Mouse (Mus musculus) stomach, embryonic 14.5 days (tissue): ENCODE data around the gene Gm26897. TPM values are rescaled to one million over a fixed set of nuclear protein-coding genes. Genes with fewer than 3 reads are reported as not detected.

ENCODE experiments used
- ATAC-seq: fragments of 200-750 bp; cut with Nextera tagmentation; 2 replicates; pipeline ENCODE4 v1.8.0; 2017; ENCODE audit warnings: low read depth, moderate TSS enrichment; ENCODE audit not compliant: insufficient number of reproducible peaks, insufficient read depth, low FRiP score
- H3K27ac ChIP-seq: fragments of 300-500 bp; sonication (generic); 2 replicates; pipeline ENCODE4 v1.5.1; 2014; ENCODE audit warnings: mild to moderate bottlenecking, low read length, moderate library complexity, mixed read lengths
- H3K27me3 ChIP-seq: fragments of 300-500 bp; sonication (generic); 2 replicates; pipeline ENCODE4 v1.6.1; 2014; ENCODE audit warnings: low read length, control low read depth, mixed read lengths; ENCODE audit not compliant: control insufficient read depth, insufficient read depth
- H3K36me3 ChIP-seq: fragments of 300-500 bp; sonication (generic); 2 replicates; pipeline ENCODE4 v1.6.1; 2014; ENCODE audit warnings: mild to moderate bottlenecking, control low read depth, low read length, moderate library complexity, mixed read lengths; ENCODE audit not compliant: control insufficient read depth, insufficient read depth
- H3K4me1 ChIP-seq: fragments of 300-500 bp; sonication (generic); 2 replicates; pipeline ENCODE4 v1.6.1; 2014; ENCODE audit warnings: low read length, control low read depth, mixed read lengths; ENCODE audit not compliant: control insufficient read depth, insufficient read depth
- H3K4me2 ChIP-seq: fragments of 300-500 bp; sonication (generic); replicated peaks from 2 replicates; pipeline ENCODE4 v1.6.1; 2014; ENCODE audit warnings: low read depth, low read length, control low read depth
- H3K4me3 ChIP-seq: fragments of 300-500 bp; sonication (generic); 2 replicates; pipeline ENCODE4 v1.5.1; 2014; ENCODE audit warnings: low read depth, low read length, control low read depth
- H3K9ac ChIP-seq: fragments of 300-500 bp; sonication (generic); replicated peaks from 2 replicates; pipeline ENCODE4 v1.6.1; 2014; ENCODE audit warnings: low read depth, mild to moderate bottlenecking, control low read depth, low read length, moderate library complexity, mixed read lengths
- H3K9me3 ChIP-seq: fragments of 300-500 bp; sonication (generic); 2 replicates; pipeline ENCODE4 v1.6.1; 2016; ENCODE audit warnings: low read depth, low read length, control low read depth; ENCODE audit not compliant: control insufficient read depth
- WGBS: fragments of 180-500 bp; shearing (Covaris S2); extraction: QIAGEN DNeasy Blood & Tissue Kit; methylation state at CpG from one replicate; pipeline ENCODE4 v1.1.7; 2014; 5-methylcytosine and 5-hydroxymethylcytosine counted together
- polyA plus RNA-seq: library from polyadenylated mRNA; unstranded; fragments of >200 nt; fragmentation: Nextera tagmentation; extraction: Ambion mirVana; gene quantifications from 2 replicates; pipeline ENCODE4 v1.2.1, GENCODE M21; 2014

Gm26897 gene
- polyA plus RNA-seq, 1 experiment from 2014 or later = not detected

- H3K4me2 ChIP-seq = no peak overlapping the region
- H3K9ac ChIP-seq = no peak overlapping the region
- 31% methylated on average over 8 of the region's 8 CpGs for WGBS
- no peaks in the 10 kb centered on the region for H3K27me3 ChIP-seq
- H3K9me3 ChIP-seq = peaks cover 9% of the 10 kb centered on the region; the same call in 1 of the 2 replicates
- no peak overlapping the region; the same call in 1 of the 2 replicates for H3K27ac ChIP-seq
- H3K4me3 ChIP-seq = no peak overlapping the region
- no peaks in the 10 kb centered on the region for H3K4me1 ChIP-seq
- no peak for ATAC-seq
- H3K36me3 ChIP-seq = no peaks in the 10 kb centered on the region
These were observed 24.4 kb upstream of the Gm26897 start for GRCm38 (mm10) chr5:111709195-111709901.

DNA sequence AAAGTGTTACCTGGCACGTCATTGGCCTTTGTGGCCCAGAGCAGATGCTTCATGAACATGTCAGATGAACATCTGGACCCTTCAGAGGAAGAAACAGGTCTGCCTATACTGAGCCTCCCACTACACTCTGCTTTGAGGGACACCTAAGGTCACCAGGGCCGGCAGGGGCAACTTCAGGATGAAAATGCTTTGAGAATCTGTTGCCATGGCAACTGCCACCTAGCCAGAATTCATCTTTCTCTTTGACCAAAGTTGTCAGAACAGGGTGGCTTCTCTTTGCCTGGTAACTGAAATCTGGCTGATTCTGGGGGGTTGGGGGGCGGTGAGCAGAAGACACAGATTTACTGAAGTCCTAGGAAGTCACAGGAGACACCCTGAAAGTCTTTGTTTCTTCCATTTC, 14.7 kb upstream of the Gm26897 start:
- Histone ChIP-seq H3K9me3 (no peaks in the 10 kb centered on the region), H3K4me3 (no peak overlapping the region), H3K4me2 (no peak overlapping the region), H3K9ac (no peak overlapping the region), H3K27me3 (no peaks in the 10 kb centered on the region), H3K27ac (no peak overlapping the region), H3K4me1 (no peaks in the 10 kb centered on the region), H3K36me3 (no peaks in the 10 kb centered on the region)
- ATAC-seq = no peak
- 66% methylated on average over 3 of the region's 3 CpGs for WGBS

DNA sequence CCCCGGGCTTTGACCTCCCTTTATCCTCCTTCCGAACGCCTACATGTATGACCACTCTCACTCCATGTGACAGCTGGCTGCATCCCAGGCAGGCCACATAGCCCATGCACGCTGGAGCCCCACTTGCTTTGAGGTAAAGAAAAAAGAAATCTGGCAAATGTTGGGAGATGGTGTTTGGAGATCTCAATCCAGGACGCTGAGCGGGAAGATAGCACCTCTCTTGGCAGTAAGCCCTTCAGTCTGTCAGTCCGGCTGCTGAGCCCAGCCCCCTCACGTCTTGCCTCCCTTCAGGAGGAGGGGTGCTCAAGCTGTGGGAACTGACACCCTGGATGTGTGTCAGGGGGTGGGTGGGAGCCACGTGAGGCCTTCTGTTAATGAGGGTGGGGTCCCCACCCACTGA, 13.0 kb upstream of the Gm26897 start:
- Histone ChIP-seq H3K9ac (no peak overlapping the region), H3K9me3 (no peaks in the 10 kb centered on the region), H3K27ac (no peak overlapping the region), H3K4me1 (peaks cover 4% of the 10 kb centered on the region; the same call in 1 of the 2 replicates), H3K4me3 (no peak overlapping the region), H3K36me3 (no peaks in the 10 kb centered on the region), H3K27me3 (no peaks in the 10 kb centered on the region), H3K4me2 (no peak overlapping the region)
- 51% methylated on average over 9 of the region's 9 CpGs for WGBS
- ATAC-seq = no peak

DNA sequence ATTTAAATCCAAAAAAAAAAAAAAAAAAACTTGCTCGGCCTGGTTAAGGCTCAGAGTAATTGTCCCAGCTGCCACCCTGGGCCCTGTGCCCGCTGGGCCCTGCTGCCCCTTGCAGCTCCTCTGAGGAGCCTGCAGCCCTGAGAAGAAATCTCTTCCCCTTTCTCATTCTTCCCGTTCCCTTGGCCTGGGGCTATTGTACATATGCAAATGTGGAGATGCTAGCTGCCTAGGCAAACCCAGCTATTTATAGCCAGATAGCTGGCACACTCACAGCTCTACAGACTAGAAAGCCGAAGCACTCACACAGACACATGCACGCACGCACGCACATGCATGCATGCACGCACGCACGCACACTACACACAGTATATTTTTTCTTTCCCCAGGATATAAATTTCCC, 9.0 kb upstream of the Gm26897 start:
- Histone ChIP-seq H3K36me3 (no peaks in the 10 kb centered on the region), H3K9ac (no peak overlapping the region), H3K4me2 (no peak overlapping the region), H3K4me3 (no peak overlapping the region), H3K9me3 (no peaks in the 10 kb centered on the region), H3K27ac (no peak overlapping the region), H3K4me1 (peaks cover 7% of the 10 kb centered on the region; the same call in 1 of the 2 replicates), H3K27me3 (no peaks in the 10 kb centered on the region)
- ATAC-seq = no peak
- WGBS = 79% methylated on average over 10 of the region's 10 CpGs

DNA sequence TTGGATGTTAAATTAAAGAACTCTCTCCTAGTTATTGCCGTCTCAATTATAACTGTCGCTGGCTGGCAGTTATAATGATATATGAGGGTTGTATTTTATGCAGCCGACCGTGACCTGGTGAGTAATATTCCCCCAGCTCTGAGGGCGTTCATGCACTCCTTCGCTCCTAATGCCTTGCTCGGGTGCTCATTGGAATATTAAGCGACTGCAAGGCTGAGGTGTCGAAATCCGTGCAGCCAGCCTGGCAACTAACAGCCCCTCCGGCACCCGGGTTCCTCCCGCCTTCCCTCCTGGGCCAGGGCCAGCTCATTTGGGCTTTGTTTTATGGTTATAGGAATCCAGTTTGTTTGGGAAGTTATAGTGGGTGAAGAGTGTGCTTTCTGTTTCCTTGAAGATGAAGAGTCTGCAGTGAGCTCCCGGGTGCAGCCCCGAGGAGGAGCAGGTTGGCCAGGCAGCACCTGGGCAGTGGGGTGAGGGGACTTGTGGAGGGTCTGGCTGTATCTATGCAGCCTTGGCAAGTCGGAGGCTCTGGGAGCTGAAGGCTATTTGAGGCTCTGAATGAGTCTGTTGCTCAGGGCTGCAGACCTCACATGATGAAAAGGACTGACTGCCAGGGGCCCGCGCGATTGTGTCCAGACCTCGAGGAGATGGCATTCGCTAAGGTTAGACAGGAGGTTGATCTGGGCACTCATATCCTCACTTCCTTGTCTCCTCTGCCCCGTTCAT, 8.4 kb upstream of the Gm26897 start:
- no peak overlapping the region for H3K27ac ChIP-seq
- no peak overlapping the region for H3K4me3 ChIP-seq
- H3K4me2 ChIP-seq = no peak overlapping the region
- WGBS = 50% methylated on average over 22 of the region's 22 CpGs
- no peak overlapping the region for H3K9ac ChIP-seq
- H3K27me3 ChIP-seq = no peaks in the 10 kb centered on the region
- ATAC-seq = no peak
- H3K9me3 ChIP-seq = no peaks in the 10 kb centered on the region
- peaks cover 7% of the 10 kb centered on the region; the same call in 1 of the 2 replicates for H3K4me1 ChIP-seq
- no peaks in the 10 kb centered on the region for H3K36me3 ChIP-seq

DNA sequence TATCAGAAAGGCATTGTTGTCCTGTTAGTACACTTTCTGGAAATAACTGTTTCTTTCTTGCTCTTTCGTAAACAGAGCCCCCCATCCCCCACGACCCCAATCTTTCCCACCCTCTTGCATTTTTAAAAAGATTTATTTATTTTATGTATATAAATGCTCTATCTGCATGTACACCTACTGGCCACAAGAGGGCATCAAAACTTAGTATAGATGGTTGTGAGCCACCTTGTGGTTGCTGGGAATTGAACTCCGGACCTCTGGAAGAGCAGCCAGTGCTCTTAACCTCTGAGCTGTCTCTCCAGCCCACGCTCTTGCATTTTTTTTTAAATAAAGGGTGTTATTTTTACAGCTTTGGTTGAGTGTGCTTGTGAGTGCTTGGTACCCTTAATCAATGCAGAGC, 5.3 kb upstream of the Gm26897 start:
- H3K9ac ChIP-seq = no peak overlapping the region
- ATAC-seq = no peak
- no peaks in the 10 kb centered on the region for H3K36me3 ChIP-seq
- no peaks in the 10 kb centered on the region for H3K9me3 ChIP-seq
- no peaks in the 10 kb centered on the region for H3K27me3 ChIP-seq
- WGBS = 82% methylated on average over 4 of the region's 4 CpGs
- no peak overlapping the region for H3K4me2 ChIP-seq
- no peak overlapping the region for H3K4me3 ChIP-seq
- peaks cover 9% of the 10 kb centered on the region; the same call in 1 of the 2 replicates for H3K4me1 ChIP-seq
- H3K27ac ChIP-seq = no peak overlapping the region

- no peaks in the 10 kb centered on the region for H3K36me3 ChIP-seq
- H3K9ac ChIP-seq = no peak overlapping the region
- no peaks in the 10 kb centered on the region for H3K27me3 ChIP-seq
- WGBS = 25% methylated on average over 16 of the region's 16 CpGs
- H3K27ac ChIP-seq = no peak overlapping the region
- H3K4me2 ChIP-seq = no peak overlapping the region
- no peak for ATAC-seq
- H3K4me1 ChIP-seq = peaks cover 6% of the 10 kb centered on the region; the same call in 1 of the 2 replicates
- no peaks in the 10 kb centered on the region for H3K9me3 ChIP-seq
- H3K4me3 ChIP-seq = no peak overlapping the region
These were observed 3.1 kb upstream of the Gm26897 start for GRCm38 (mm10) chr5:111730560-111731167.

- no peak overlapping the region for H3K9ac ChIP-seq
- H3K27ac ChIP-seq = no peak overlapping the region; the same call in 1 of the 2 replicates
- H3K9me3 ChIP-seq = no peaks in the 10 kb centered on the region
- 41% methylated on average over 2 of the region's 2 CpGs for WGBS
- 0 out of 2 replicates have a peak, but pooled peaks cover 2% of the 10 kb centered on the region for H3K4me1 ChIP-seq
- no peaks in the 10 kb centered on the region for H3K27me3 ChIP-seq
- ATAC-seq = no peak
- H3K4me2 ChIP-seq = no peak overlapping the region
- H3K4me3 ChIP-seq = no peak overlapping the region
- no peaks in the 10 kb centered on the region for H3K36me3 ChIP-seq
These were observed 1.5 kb upstream of the Gm26897 start for GRCm38 (mm10) chr5:111732194-111732593.
